ENCODE assay signal across 34 mouse cellular contexts in the genomic region with DNA sequence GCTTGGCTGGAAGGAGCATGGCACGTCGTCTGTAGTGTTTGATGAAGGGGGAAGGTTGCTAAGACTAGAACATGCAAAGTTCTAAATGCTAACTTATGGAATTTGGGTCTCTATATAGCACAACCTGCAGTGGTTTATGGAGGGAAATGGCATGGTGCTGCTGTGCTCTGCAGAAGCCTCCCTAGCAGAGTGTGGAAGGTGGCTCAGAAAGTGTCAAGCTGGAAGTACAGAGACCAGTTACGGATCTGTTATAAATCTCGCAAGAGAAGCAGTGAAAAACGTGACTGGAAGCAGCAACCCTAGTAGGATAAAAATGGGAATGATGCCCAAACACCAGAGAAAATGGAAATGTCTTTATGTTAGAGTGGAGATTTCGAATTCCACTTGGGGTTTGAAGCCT.
"Had no signal": no experiment of that assay in that cellular context is flagged by ENCODE, and none has a peak within 500 bp of the region (broad histone marks: within the 10 kb centered on the region; RNA-seq: fewer than 3 reads in every experiment).

No protein-coding gene starts in this region.

- H3K4me3 ChIP-seq: heart, embryonic 10.5 days; heart, embryonic 12.5 days; heart, embryonic 13.5 days; heart, embryonic 15.5 days; hindbrain, embryonic 10.5 days; hindbrain, embryonic 12.5 days; hindbrain, embryonic 13.5 days; hindbrain, embryonic 15.5 days; intestine, embryonic 15.5 days; kidney, embryonic 15.5 days; layer of hippocampus, adult 2 months had no signal

- DNase-seq: heart, postnatal 10 days; heart, postnatal 14 days; heart, postnatal 36 days; heart, postnatal 4 days; kidney, adult 11 months; kidney, adult 18-20 months; kidney, adult 2 months; kidney, adult 8-10 months; kidney, adult 9 months; kidney, postnatal 10 days; kidney, postnatal 14 days; kidney, postnatal 25 days; kidney, postnatal 36 days; kidney, postnatal 4 days; layer of hippocampus, adult 9-11 months; layer of hippocampus, postnatal 36 days had no signal

- H3K27ac ChIP-seq: heart, embryonic 10.5 days; heart, embryonic 13.5 days; heart, embryonic 15.5 days; hindbrain, embryonic 10.5 days; hindbrain, embryonic 12.5 days; hindbrain, embryonic 13.5 days; hindbrain, embryonic 14.5 days; hindbrain, embryonic 15.5 days; hindbrain, postnatal 0 days; intestine, embryonic 15.5 days; kidney, embryonic 15.5 days; kidney, postnatal 0 days; layer of hippocampus, adult 2 months had no signal

- ATAC-seq: hindbrain, embryonic 16.5 days; hindbrain, postnatal 0 days; inflammation-experienced regulatory T-cells, adult 6 months; intestine, embryonic 15.5 days; intestine, embryonic 16.5 days; intestine, postnatal 0 days had no signal
